Mouse (Mus musculus): ENCODE results near the gene Phrf1. TPM values are rescaled to one million over a fixed set of nuclear protein-coding genes. Genes with fewer than 3 reads are reported as not detected.
A peak's percentile ranks its signal among the peaks of the same experiment; 100 is the strongest.

The Phrf1 gene
- total RNA-seq, 4 experiments from 2014 or later = 26.2 to 38.2 (median 31.9) TPM

DNA sequence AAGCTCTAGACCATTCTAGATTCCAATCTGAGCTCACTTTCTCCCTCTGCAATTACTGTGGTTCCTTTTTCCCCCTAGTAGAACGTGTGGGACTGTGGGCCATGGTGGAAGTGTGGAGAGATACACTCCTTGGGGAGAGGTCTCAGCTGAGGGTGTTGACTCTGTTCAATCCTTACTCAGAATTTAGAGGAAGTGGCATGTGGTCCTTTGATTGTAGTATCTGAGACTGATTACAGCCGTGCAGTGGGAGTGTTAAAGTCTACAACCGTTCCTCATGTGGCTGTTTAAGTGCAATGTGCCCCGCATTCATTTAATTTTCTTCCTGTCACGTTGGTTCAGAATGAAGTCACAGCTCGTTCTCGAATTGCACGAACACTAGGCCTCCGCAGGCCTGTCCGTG lies 27.6 kb downstream of the Phrf1 start:
- DNase-seq (ENCODE audit: low spot score) = no peak

DNA sequence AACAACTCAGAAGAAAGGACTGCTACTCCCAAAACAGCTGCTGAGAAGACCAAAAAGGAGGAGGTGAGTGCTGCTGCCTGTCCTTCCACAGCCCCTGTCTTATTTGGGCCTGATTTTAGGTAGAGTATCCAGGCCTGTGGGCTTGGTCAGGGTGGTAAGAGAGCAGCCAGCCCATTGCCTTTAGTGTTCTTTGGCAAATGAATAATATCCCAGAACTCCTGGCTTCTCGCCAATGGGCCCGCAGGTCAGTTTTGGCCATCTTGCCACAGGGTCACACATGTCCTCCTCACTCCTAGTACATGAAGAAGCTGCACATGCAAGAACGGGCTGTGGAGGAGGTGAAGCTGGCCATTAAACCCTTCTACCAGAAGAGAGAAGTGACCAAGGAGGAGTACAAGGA lies 32.9 kb downstream of the Phrf1 start:
- no peak for DNase-seq (ENCODE audit: low spot score)

DNA sequence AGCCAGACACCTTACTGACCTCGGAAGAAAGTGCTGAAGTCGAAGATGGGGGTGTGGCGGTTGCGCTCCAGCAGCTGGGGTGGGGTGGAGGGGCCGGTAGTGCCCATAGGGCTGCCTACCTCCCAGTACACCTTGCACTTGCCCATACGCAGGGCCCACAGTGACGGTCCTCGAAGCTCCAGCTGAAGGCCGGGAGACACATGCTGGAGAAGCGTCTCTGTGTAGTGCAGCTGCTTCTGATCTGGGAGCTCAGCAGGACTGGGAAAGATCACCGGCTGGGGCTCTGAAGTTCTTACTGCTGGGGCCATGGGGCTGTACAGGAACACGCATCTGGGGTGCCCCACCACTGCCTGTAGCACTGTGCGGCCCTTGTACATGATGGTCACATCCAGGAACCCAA lies 35.1 kb downstream of the Phrf1 start:
- DNase-seq (ENCODE audit: low spot score) = no peak

DNA sequence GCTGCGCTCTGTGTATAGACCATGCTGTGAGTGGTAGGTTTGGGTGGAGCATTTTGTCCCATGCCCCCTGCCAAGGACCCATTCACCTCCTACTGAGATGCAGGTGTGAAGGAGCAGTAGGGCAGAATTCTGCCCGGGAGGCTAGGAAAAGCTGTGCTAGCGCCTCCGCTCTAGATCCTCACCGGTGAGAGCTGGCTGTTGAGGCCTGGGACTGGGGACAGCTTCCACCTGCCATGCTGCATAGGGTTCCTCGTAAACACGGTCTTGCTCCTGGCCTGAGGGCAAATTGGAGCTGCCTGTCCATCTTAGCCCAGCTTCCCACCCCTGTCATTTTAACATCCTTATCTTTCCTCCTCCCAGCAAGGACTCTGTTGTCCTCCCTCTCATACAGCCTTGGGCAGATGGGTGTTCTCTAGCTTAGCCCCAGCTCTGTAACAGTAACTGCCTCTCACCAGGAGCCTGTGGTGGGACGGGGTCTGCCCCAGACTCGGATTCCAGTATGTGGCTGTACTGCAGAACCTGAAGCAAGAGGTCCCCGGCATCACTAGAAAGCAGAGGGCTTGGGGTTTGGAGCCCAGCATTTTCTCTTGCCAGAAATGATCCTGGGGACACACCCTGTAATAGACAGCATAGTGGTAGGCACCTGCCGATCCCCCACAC lies 35.6 kb downstream of the Phrf1 start:
- no peak for DNase-seq (ENCODE audit: low spot score)

DNA sequence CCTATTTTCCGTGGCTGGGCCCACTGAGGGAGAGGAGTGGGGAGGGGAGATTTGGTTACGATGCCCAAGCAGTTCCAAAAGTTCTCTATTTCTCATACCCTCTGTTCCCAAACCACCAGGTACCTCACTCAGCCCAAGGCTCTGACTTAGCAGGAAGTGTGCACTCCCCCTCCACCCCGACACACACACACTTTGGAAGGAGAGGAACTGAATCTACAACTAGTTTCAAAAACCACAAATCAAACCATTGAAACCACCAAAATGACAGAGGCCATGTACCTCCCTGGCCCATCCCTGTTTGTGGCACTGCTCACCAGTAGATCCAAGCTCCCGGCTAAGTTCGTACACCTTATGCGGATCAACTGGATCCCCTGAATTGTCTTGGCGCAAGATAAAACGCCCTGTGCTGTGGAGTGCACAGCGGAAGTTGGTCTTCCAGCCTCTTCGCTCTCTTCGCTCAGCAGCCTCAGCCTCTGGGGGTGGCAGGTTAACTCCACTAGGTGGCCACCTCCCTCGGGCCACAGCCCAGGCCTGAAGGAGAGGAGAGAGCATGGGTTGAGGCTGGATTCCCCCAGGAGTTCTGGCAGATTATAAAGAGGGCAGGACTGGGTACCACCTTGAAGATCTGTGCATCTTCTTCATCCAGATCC lies 36.3 kb downstream of the Phrf1 start:
- DNase-seq (ENCODE audit: low spot score) = no peak

DNA sequence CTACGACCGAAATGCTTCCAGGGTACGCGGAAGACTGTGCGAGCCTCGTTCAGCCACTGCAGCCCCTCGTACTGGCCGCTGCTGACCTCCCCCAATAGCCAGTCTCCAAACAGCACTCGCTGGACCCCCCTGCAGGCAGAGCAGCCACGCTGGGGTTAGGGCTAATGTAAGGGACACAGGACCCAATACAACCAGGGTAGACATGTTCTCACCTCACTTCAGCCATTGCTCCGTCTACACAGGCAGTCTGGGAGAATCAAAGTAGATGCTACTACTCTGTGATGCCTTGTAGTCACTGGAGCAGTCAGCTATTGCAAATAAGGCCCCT lies 36.8 kb downstream of the Phrf1 start:
- no peak for DNase-seq (ENCODE audit: low spot score)

DNA sequence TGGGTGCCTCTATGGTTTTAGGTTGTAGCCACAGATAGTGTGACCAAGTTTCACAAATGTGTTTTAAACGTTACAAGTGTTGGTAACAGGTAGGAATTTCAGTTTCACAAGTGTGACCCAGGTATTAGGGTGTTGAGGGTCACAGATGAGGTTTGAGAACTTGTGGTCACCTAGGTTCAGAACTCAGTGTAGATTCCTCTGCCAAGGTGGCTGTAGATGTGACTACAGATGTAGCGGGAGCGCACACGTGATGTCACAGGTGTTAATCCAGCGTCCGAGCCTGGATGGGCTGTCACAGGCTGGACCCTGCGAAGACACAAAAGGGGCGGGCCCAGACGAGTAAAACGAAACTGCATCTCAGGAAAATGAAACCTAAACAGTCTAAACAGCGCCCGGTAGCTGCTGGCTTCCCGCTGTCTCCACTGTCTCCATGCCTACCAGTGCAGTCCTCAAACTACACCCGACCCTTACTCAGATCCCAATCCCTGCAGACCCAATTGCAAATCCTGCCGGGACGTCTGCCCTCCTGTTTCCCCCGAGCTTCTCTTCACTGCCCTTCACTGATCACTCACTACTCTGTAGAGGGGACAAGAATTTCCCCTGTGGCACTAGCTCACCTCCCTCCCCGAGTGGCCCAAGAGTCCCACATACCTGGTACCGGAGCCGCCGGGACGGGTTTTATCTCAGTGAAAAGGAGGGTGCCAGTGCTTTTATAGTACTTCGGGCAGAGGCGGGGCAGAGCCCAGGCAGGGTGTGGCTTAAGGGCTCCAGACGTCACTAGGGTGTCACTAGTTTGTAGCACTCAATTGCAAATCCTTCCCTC lies 37.4 kb downstream of the Phrf1 start, which contains the start of gene Irf7:
Irf7 (minus strand) TSS at position 743 of the 823 bp plus-strand sequence.
- DNase-seq (ENCODE audit: low spot score) = peak; percentile 76

DNA sequence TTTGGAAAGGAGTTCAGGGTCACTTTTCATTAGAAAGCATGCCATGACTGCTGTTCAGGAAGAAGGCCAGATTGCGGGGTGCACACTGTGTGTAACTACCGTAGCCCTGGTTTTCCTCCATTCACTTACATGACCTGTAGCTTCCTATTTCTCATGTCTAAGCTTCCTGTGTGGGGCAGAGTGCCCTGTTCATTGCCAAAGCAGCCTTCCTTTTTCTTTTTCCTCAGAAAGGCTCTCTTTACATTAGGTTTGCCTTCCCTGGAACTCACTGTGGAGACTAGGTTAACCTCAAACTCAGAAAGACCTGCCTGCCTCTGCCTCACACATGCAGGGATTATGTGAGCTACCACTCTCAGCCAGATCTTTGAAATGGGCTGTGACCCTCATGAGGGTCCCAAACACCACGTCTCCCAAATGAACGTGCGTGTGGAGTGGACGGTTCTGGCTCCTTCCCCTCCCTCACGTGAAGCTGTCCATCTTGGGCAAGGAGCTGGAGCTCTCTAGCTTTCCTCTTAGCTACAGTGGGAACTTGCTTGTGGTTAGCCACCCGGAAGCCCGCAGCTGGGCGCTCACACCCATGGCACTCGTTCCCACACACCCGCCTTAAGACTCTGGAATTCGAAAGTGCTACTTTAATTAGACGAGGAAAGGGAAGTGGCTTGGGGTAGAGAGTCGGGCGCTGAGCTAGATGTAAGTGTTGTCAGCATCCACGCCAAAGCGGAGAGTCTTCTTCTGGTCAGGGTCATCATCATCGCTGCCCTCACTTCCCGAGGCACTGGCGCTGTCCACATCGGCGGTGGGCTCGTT lies 40.1 kb downstream of the Phrf1 start:
- peak; percentile 39 for DNase-seq (ENCODE audit: low spot score)

DNA sequence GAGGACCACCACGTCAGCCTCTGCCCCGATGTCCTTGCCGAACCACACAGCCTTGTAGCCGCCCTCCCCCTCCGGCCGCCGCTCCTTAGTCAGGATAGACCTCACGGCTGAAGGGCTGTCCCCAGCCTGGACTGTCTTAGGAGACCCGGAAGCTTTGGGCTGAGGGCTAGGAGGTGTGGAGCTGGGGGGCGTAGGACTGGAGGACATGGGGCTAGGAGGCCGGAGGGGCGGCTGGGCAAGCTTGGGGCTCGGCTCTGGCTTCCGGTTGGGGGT lies 40.6 kb downstream of the Phrf1 start:
- DNase-seq (ENCODE audit: low spot score) = no peak

DNA sequence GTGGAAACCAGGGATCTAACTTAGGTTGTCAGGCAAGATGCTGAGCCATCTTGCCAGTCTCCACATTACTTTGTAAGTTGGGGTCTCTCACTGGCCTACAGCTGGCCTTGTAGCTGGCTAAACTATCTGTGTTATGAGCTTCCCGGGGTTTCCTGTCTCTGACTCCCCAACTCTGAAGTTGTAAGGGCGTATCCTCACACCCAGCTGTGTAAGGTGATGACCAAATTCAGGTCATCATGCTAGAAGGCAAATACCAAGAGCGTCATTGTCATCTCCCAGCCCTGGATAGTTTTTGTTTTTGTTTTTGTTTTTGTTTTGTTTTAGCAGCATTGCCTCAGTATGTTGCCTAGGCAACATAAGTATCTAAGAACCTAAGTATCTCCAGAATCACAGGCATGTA lies 42.0 kb downstream of the Phrf1 start:
- DNase-seq (ENCODE audit: low spot score) = no peak

DNA sequence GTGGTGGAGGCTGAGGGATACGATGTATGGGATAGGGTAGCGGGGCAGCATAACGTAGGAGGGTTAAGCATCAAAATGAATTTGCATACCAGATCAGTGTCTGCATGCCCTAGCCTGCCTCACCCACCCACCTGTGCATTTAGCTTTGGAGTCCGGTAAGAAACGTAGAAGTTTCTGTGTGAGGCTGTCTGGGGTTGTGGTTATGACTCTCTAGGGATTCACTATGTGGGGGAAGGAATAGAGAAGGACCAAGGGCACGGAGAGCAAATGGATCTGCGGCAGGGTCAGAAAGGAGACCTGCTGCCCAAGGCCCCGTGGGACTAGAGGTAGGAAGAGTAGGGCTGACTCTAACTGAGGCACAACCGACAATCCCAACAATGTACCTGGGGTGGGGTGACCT lies 46.8 kb downstream of the Phrf1 start:
- no peak for DNase-seq (ENCODE audit: low spot score)

DNA sequence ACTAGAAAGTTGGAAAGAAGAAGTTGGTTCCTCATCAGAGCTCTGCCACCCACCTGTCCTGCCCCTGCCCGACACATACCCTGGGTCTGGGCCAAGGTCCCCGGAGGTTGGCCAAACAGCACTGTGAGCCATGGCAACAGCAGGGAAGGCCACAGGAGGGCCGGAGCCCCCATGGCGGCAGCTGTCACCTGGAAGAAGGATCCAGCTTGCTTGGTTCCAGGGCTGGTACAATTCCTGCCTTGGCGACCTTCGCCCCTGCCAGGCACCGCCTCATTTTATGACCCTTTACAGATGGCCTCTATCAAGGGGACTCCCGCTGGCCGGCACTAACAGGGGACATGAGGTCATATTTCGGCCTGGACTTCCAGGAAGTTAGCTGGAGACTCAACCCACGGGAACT lies 48.0 kb downstream of the Phrf1 start, which contains the start of gene Cdhr5:
Cdhr5 (minus strand) TSS at position 241 of the 400 bp plus-strand sequence.
- DNase-seq (ENCODE audit: low spot score) = no peak

DNA sequence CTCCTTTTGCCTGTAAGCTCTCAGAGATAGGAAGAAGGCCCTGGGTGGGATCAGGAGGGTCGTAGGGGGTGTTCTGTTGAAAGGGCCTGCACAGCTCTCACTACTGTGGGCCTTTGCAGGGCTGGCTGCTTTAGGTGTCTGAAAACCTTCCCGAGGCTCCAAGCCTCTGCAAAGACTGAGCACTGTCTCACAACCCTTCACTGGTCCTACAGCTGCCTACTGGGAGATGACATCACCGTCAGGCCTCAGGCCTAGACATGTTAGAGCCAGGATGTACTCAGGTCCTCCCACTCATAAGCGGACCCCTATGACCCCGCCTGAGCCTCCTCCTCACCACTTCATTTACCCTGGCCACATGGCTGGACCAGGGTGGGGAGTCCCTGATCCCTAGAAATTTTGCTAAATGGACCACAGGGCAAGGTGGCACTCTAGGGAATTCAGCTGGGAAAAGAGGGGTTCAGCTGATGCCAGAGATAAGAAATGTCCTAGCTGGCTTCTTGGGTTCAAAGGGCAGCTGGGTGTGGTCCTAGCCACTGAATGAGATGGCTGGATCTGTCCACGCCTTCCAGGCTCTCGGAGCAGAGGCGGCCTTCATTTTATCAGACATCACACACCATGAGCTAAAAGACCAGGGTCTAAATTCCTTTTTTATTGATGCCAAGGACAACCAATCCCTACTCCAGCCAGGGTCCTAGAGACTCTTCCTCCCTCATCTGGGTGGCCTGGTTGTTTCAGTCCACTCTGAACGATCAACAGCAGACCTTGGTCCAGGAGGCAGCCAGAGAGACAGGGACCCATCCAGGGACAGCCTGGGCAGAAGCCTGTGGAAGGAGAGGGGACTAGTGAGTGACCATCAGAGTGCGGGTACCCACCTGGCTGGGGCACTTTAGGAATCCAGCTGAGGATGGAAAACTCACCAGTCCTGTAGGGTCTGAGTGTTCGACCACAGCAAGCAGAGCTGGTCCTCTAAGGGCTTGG lies 49.4 kb downstream of the Phrf1 start:
- no peak for DNase-seq (ENCODE audit: low spot score)

DNA sequence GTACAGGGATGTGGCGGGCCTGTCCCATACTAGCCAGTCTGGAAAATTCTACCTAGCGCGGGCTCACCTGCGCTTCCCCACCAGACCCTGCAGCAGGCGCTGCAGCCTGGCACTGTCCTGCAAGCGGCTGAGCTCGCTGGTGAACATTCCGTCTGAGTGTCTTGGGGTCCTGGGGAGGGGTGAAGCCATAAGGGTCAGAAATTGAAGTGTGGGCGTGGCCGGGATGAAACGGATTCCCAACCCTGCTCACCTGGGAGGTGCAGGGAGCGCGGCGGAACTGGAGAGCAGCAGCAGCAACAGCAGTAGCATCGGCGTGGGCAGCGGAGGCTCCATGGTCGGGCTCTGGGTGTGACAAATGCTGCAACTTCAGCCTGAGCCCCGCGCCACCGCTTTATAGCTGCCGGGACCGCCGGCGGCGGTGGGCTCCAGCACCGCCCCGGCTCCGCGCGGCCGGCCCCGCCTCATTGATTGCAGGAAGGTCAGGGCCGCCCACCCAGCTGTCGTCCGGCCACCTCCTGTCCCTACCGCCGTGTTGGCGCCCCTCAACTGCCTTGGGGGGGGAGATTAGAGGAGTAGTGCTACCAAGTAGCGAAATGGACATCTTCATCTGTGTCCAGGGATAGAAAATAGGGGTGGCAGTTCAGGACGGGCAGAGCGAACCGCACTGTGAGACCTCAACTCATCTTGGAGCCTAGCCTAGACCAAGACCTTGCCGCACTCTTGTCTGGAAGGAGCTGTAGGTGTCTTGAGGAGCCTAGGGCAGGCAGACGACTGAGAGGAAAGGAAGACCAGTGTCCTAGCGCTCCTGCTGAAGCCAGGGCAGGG lies 50.4 kb downstream of the Phrf1 start, which contains the start of gene Sct:
Sct (minus strand) TSS at position 368 of the 825 bp plus-strand sequence.
- no peak for DNase-seq (ENCODE audit: low spot score)

DNA sequence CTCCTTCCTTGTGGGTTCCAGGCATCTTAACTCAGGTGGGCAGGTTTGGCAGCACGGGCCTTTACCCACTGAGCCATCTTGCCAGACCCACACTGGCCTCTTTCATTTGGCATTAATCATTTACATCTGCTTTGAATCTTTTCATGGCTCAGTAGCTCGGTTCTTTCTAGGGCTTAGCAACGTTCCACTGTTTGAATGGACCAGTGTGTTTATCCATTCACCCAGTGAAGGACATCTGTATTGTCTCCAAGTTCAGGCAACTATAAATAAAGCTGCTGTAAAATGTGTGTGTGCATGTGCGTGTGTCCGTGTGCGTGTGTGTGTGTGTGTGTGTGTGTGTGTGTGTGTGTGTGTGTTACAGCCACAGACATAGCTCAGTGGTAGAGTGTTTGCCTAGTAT lies 52.9 kb downstream of the Phrf1 start:
- DNase-seq (ENCODE audit: low spot score) = no peak

DNA sequence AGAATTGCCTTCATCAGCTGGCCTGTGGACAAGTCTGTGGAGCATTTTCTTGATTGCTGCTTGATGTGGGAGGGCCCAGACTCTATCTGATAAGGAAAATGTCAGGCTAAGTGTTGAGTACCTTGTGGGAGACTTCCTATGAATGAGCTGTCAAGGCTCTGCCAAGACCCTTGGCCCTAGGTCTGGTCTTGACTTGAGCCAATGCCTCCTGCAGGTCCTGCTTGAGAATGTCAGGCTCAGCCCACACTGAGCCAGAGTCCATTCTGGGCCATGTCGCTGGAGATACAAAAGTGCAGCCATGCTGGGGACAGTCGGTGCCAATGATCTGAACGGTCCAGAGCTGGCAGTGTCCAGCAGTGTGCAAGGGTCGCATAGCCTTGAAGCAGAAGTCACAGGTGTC lies 54.2 kb downstream of the Phrf1 start:
- DNase-seq (ENCODE audit: low spot score) = no peak

DNA sequence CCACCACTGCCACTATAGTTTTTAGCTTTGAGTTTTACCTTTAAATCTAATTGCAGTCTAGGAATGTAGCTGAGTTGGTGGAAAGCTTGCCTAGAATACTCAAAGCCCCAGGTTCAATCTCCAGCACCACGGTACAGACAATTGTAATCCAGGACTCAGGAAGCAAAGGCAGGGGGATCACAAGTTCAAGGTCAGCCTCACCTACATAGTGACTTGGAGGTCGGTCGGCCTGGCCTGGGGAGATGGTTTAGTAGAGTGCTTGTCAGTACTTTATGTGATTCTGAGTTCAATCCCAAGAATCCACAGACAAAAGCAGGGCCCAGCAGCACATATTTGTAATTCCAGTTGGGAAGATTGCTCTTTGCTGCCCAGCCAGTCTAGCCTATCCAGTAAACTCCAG lies 59.5 kb downstream of the Phrf1 start:
- no peak for DNase-seq (ENCODE audit: low spot score)

DNA sequence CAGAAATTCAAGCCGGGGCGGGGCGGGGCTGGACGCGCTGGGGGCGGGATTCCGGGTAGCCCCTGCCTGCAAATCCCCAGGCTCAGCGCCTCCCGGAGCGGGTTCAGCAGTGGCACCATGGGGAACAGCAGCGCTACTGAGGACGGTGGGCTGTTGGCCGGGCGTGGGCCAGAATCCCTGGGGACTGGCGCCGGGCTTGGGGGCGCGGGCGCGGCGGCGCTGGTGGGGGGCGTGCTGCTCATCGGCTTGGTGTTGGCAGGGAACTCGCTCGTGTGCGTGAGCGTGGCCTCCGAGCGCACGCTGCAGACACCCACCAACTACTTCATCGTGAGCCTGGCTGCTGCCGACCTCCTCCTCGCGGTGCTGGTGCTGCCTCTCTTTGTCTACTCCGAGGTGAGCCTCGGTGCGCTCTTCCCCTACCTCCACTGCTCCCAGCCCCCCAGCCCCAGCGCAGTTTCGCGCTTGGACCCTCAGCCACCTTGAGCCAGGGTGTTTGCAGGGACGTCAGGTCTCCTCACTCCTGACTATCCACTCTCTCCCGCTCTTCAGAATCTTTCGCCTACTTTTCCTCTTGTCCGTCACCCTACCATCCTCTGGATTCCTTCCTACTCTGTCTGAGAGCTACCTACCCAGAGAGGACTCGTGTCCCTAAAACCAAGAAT lies 63.5 kb downstream of the Phrf1 start, which contains the start of gene Drd4:
Drd4 (plus strand) TSS at position 86 of the 662 bp plus-strand sequence.
- no peak for DNase-seq (ENCODE audit: low spot score)
